Comparison of ENCODE assay signal across 25 mouse cellular contexts in the genomic region with DNA sequence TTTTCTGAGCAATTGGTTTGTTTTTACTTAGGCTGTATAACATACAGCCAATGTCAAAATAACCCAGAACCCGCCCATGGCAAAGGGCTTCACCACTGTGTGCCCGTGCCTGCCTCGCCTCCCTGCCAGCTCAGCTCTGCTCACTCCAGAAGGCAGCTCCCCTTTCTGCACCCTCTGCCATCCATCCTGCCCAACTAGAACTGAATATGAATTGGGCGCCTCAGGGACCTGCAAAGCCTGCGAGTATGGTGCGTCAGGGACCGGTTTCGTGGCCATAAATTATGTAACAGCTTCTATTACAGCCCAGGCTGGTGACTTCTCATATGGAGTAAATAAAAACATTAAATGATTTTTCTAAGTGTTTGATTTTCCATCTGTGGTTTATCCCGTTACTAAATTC.
DNase-seq lines count a peak whose midpoint lies in the region; ATAC-seq lines count a peak whose summit lies in the region.
"Had no signal": no experiment of that assay in that cellular context is flagged by ENCODE, and none has a peak within 500 bp of the region (broad histone marks: within the 10 kb centered on the region; RNA-seq: fewer than 3 reads in every experiment).

No protein-coding gene starts in this region.

- peak; percentile 7 for DNase-seq in layer of hippocampus, adult 11-12 months (ENCODE audit: low spot score)
- DNase-seq in layer of hippocampus, adult 9-11 months: no peak
- DNase-seq in neural tube, embryonic 10.5 days (ENCODE audit: extremely low spot score, low spot score): no peak
- DNase-seq in layer of hippocampus, postnatal 36 days: peak; percentile 23 to 26
- DNase-seq: adrenal gland, adult 2 months; adrenal gland, postnatal 14 days; cerebellum, adult 11 months; cerebellum, adult 2 months; cerebellum, postnatal 36 days; embryo, embryonic 11 days; gastrocnemius, adult 2 months; gastrocnemius, postnatal 25 days; heart, adult 18-20 months; heart, postnatal 36 days had no signal

- peaks cover 10% of the 10 kb centered on the region; the same call in 1 of the 2 replicates for H3K27me3 ChIP-seq in neural tube, embryonic 13.5 days
- 0 out of 2 replicates have a peak, but pooled peaks cover 3% of the 10 kb centered on the region for H3K27me3 ChIP-seq in neural tube, embryonic 15.5 days (replicated peaks)
- H3K27me3 ChIP-seq: forebrain, embryonic 13.5 days; heart, embryonic 12.5 days; heart, embryonic 15.5 days; hindbrain, embryonic 15.5 days had no signal

- 55% methylated on average over 9 of the region's 9 CpGs for WGBS in neural tube, embryonic 13.5 days
- WGBS in neural tube, embryonic 15.5 days: 57% methylated on average over 9 of the region's 9 CpGs

- no peak overlapping the region for H3K4me2 ChIP-seq in neural tube, embryonic 13.5 days
- peak overlapping the region; percentile 11; the same call in 1 of the 2 replicates for H3K4me2 ChIP-seq in neural tube, embryonic 15.5 days
- H3K4me2 ChIP-seq: embryonic facial prominence, embryonic 13.5 days; forebrain, embryonic 13.5 days; heart, embryonic 12.5 days; heart, embryonic 15.5 days; hindbrain, embryonic 15.5 days had no signal

- H3K27ac ChIP-seq in neural tube, embryonic 13.5 days (replicated peaks): peak overlapping the region; percentile 49; the same call in 1 of the 2 replicates
- H3K27ac ChIP-seq in neural tube, embryonic 15.5 days (replicated peaks): 0 out of 2 replicates have a peak overlapping the region, but pooled peaks have one; percentile 41
- H3K27ac ChIP-seq: embryonic facial prominence, embryonic 10.5 days; embryonic facial prominence, embryonic 13.5 days; forebrain, embryonic 13.5 days; gastrocnemius, adult 2 months; heart, embryonic 15.5 days; hindbrain, embryonic 15.5 days had no signal

- no peak overlapping the region for H3K4me3 ChIP-seq in neural tube, embryonic 13.5 days
- H3K4me3 ChIP-seq in neural tube, embryonic 15.5 days (replicated peaks): no peak overlapping the region
- H3K4me3 ChIP-seq: embryonic facial prominence, embryonic 10.5 days; embryonic facial prominence, embryonic 13.5 days; erythroblast, embryonic 14.5 days; forebrain, embryonic 13.5 days; gastrocnemius, adult 2 months; heart, embryonic 12.5 days; heart, embryonic 15.5 days; hindbrain, embryonic 15.5 days had no signal

- no peaks in the 10 kb centered on the region for H3K36me3 ChIP-seq in neural tube, embryonic 13.5 days
- H3K36me3 ChIP-seq in neural tube, embryonic 15.5 days: no peaks in the 10 kb centered on the region
- H3K36me3 ChIP-seq: embryonic facial prominence, embryonic 10.5 days; embryonic facial prominence, embryonic 13.5 days; heart, embryonic 12.5 days; heart, embryonic 15.5 days; hindbrain, embryonic 15.5 days had no signal

- peak; percentile 56; the same call in 1 of the 2 replicates for ATAC-seq in neural tube, embryonic 13.5 days (ENCODE audit: low read depth)
- ATAC-seq in neural tube, embryonic 15.5 days (ENCODE audit: low FRiP score): peak; percentile 59; the same call in 1 of the 2 replicates
- ATAC-seq: CD4-positive, CD25-positive, alpha-beta regulatory T cell, adult 4 months; forebrain, embryonic 13.5 days; forebrain, embryonic 16.5 days had no signal

- H3K9ac ChIP-seq in neural tube, embryonic 13.5 days: no peak overlapping the region
- H3K9ac ChIP-seq in neural tube, embryonic 15.5 days (replicated peaks): no peak overlapping the region
- H3K9ac ChIP-seq: embryonic facial prominence, embryonic 13.5 days; forebrain, embryonic 13.5 days; heart, embryonic 12.5 days; heart, embryonic 15.5 days; hindbrain, embryonic 15.5 days had no signal

- H3K9me3 ChIP-seq in neural tube, embryonic 13.5 days: no peaks in the 10 kb centered on the region
- no peaks in the 10 kb centered on the region for H3K9me3 ChIP-seq in neural tube, embryonic 15.5 days (replicated peaks)
- H3K9me3 ChIP-seq: embryonic facial prominence, embryonic 10.5 days; embryonic facial prominence, embryonic 13.5 days; heart, embryonic 12.5 days; heart, embryonic 15.5 days; hindbrain, embryonic 15.5 days had no signal

- peaks cover 16% of the 10 kb centered on the region for H3K4me1 ChIP-seq in neural tube, embryonic 13.5 days (replicated peaks)
- H3K4me1 ChIP-seq in neural tube, embryonic 15.5 days: peaks cover 17% of the 10 kb centered on the region
- H3K4me1 ChIP-seq: forebrain, embryonic 13.5 days; heart, embryonic 12.5 days; heart, embryonic 15.5 days had no signal

Comparison
In these comparisons a context has a peak if more than half of its experiments do, and no peak if none do; other contexts are left out.
1. DNase-seq: peak in layer of hippocampus, adult 11-12 months (single experiment) and layer of hippocampus, postnatal 36 days (2 of 2); none in layer of hippocampus, adult 9-11 months (single experiment) and neural tube, embryonic 10.5 days (single experiment).